Mouse (Mus musculus): ENCODE measurements around the gene Evi5. TPM values are rescaled to one million over a fixed set of nuclear protein-coding genes. Genes with fewer than 3 reads are reported as not detected.

Evi5 gene
- polyA plus RNA-seq, 1 experiment from 2014 or later: 19.8 TPM

GRCm38 (mm10) chr5:107801234-107801633 is 73.7 kb downstream of the Evi5 start:
- no peak overlapping the region for H3K27ac ChIP-seq
- H3K79me2 ChIP-seq (ENCODE audit: inconsistent target): no peaks in the 10 kb centered on the region
- no peaks in the 10 kb centered on the region; the same call in 1 of the 2 replicates for H3K36me3 ChIP-seq (ENCODE audit: inconsistent target)
- H3K4me3 ChIP-seq (ENCODE audit: inconsistent target): no peak overlapping the region
- 91% methylated on average over 2 of the region's 2 CpGs for WGBS (ENCODE audit: missing documents)

GRCm38 (mm10) chr5:107798290-107798689 is 76.6 kb downstream of the Evi5 start:
- H3K36me3 ChIP-seq (ENCODE audit: inconsistent target): peaks cover 5% of the 10 kb centered on the region
- no peak overlapping the region for H3K4me3 ChIP-seq (ENCODE audit: inconsistent target)
- no peaks in the 10 kb centered on the region for H3K79me2 ChIP-seq (ENCODE audit: inconsistent target)
- WGBS (ENCODE audit: missing documents): 91% methylated on average over 6 of the region's 6 CpGs
- H3K27ac ChIP-seq: no peak overlapping the region

- Histone ChIP-seq H3K36me3 (ENCODE audit: inconsistent target) (peaks cover 5% of the 10 kb centered on the region), H3K79me2 (ENCODE audit: inconsistent target) (no peaks in the 10 kb centered on the region), H3K4me3 (ENCODE audit: inconsistent target) (no peak overlapping the region), H3K27ac (no peak overlapping the region)
- WGBS (ENCODE audit: missing documents): 59% methylated on average over 2 of the region's 2 CpGs
Measured at GRCm38 (mm10) chr5:107793927-107794326, 81.0 kb downstream of the Evi5 start.

GRCm38 (mm10) chr5:107793258-107793657 is 81.6 kb downstream of the Evi5 start:
- Histone ChIP-seq H3K36me3 (ENCODE audit: inconsistent target) (peaks cover 5% of the 10 kb centered on the region), H3K4me3 (ENCODE audit: inconsistent target) (no peak overlapping the region), H3K79me2 (ENCODE audit: inconsistent target) (no peaks in the 10 kb centered on the region), H3K27ac (no peak overlapping the region)
- WGBS (ENCODE audit: missing documents): 83% methylated on average over 3 of the region's 3 CpGs

- Histone ChIP-seq H3K4me3 (ENCODE audit: inconsistent target) (no peak overlapping the region), H3K79me2 (ENCODE audit: inconsistent target) (no peaks in the 10 kb centered on the region), H3K27ac (no peak overlapping the region), H3K36me3 (ENCODE audit: inconsistent target) (peaks cover 5% of the 10 kb centered on the region)
- 93% methylated on average over 3 of the region's 3 CpGs for WGBS (ENCODE audit: missing documents)
Measured at GRCm38 (mm10) chr5:107792516-107792915, 82.4 kb downstream of the Evi5 start.

- Histone ChIP-seq H3K4me3 (ENCODE audit: inconsistent target) (no peak overlapping the region), H3K79me2 (ENCODE audit: inconsistent target) (no peaks in the 10 kb centered on the region), H3K36me3 (ENCODE audit: inconsistent target) (peaks cover 5% of the 10 kb centered on the region), H3K27ac (no peak overlapping the region)
- WGBS (ENCODE audit: missing documents): 100% methylated on average over 2 of the region's 2 CpGs
Measured at GRCm38 (mm10) chr5:107791966-107792365, 82.9 kb downstream of the Evi5 start.

GRCm38 (mm10) chr5:107789492-107789891 is 85.4 kb downstream of the Evi5 start:
- H3K79me2 ChIP-seq (ENCODE audit: inconsistent target): no peaks in the 10 kb centered on the region

GRCm38 (mm10) chr5:107787682-107788443 is 87.0 kb downstream of the Evi5 start:
- peaks cover 19% of the 10 kb centered on the region for H3K36me3 ChIP-seq (ENCODE audit: inconsistent target)
- H3K79me2 ChIP-seq (ENCODE audit: inconsistent target): no peaks in the 10 kb centered on the region
- H3K27ac ChIP-seq: no peak overlapping the region
- H3K4me3 ChIP-seq (ENCODE audit: inconsistent target): no peak overlapping the region
- 56% methylated on average over 5 of the region's 7 CpGs for WGBS (ENCODE audit: missing documents)

More at GRCm38 (mm10) chr5:107789492-107789891, 85.4 kb downstream of the Evi5 start:
- Histone ChIP-seq H3K4me3 (ENCODE audit: inconsistent target) (no peak overlapping the region), H3K36me3 (ENCODE audit: inconsistent target) (peaks cover 19% of the 10 kb centered on the region), H3K27ac (no peak overlapping the region)
- WGBS (ENCODE audit: missing documents): 51% methylated on average over 5 of the region's 5 CpGs

- peaks cover 19% of the 10 kb centered on the region for H3K36me3 ChIP-seq (ENCODE audit: inconsistent target)
- H3K4me3 ChIP-seq (ENCODE audit: inconsistent target): no peak overlapping the region
- WGBS (ENCODE audit: missing documents): 64% methylated on average over 1 of the region's 1 CpGs
- H3K27ac ChIP-seq: no peak overlapping the region
- no peaks in the 10 kb centered on the region for H3K79me2 ChIP-seq (ENCODE audit: inconsistent target)
Measured at GRCm38 (mm10) chr5:107782360-107782759, 92.5 kb downstream of the Evi5 start.

- no peaks in the 10 kb centered on the region for H3K36me3 ChIP-seq (ENCODE audit: inconsistent target)
- H3K27ac ChIP-seq: no peak overlapping the region
- 100% methylated on average over 3 of the region's 3 CpGs for WGBS (ENCODE audit: missing documents)
- no peak overlapping the region for H3K4me3 ChIP-seq (ENCODE audit: inconsistent target)
- no peaks in the 10 kb centered on the region for H3K79me2 ChIP-seq (ENCODE audit: inconsistent target)
Measured at GRCm38 (mm10) chr5:107778763-107779162, 96.1 kb downstream of the Evi5 start.

GRCm38 (mm10) chr5:107777545-107777830 is 97.4 kb downstream of the Evi5 start:
- H3K4me3 ChIP-seq (ENCODE audit: inconsistent target): no peak overlapping the region
- 50% methylated on average over 1 of the region's 1 CpGs for WGBS (ENCODE audit: missing documents)
- no peak overlapping the region for H3K27ac ChIP-seq
- no peaks in the 10 kb centered on the region for H3K36me3 ChIP-seq (ENCODE audit: inconsistent target)
- no peaks in the 10 kb centered on the region for H3K79me2 ChIP-seq (ENCODE audit: inconsistent target)

GRCm38 (mm10) chr5:107776777-107777544 is 97.9 kb downstream of the Evi5 start:
- Histone ChIP-seq H3K79me2 (ENCODE audit: inconsistent target) (no peaks in the 10 kb centered on the region), H3K4me3 (ENCODE audit: inconsistent target) (no peak overlapping the region), H3K36me3 (ENCODE audit: inconsistent target) (no peaks in the 10 kb centered on the region), H3K27ac (no peak overlapping the region)
- WGBS (ENCODE audit: missing documents): 77% methylated on average over 4 of the region's 4 CpGs

- WGBS (ENCODE audit: missing documents): 83% methylated on average over 1 of the region's 1 CpGs
- Histone ChIP-seq H3K27ac (no peak overlapping the region), H3K36me3 (ENCODE audit: inconsistent target) (no peaks in the 10 kb centered on the region), H3K4me3 (ENCODE audit: inconsistent target) (no peak overlapping the region), H3K79me2 (ENCODE audit: inconsistent target) (no peaks in the 10 kb centered on the region)
Measured at GRCm38 (mm10) chr5:107775875-107776274, 99.0 kb downstream of the Evi5 start.

- Histone ChIP-seq H3K27ac (no peak overlapping the region), H3K4me3 (ENCODE audit: inconsistent target) (no peak overlapping the region), H3K79me2 (ENCODE audit: inconsistent target) (no peaks in the 10 kb centered on the region), H3K36me3 (ENCODE audit: inconsistent target) (no peaks in the 10 kb centered on the region)
- WGBS (ENCODE audit: missing documents): 72% methylated on average over 5 of the region's 5 CpGs
Measured at GRCm38 (mm10) chr5:107772049-107772448, 102.9 kb downstream of the Evi5 start.

GRCm38 (mm10) chr5:107768224-107768623 is 106.7 kb downstream of the Evi5 start:
- no peak overlapping the region for H3K4me3 ChIP-seq (ENCODE audit: inconsistent target)
- H3K36me3 ChIP-seq (ENCODE audit: inconsistent target): no peaks in the 10 kb centered on the region
- 88% methylated on average over 1 of the region's 1 CpGs for WGBS (ENCODE audit: missing documents)
- H3K27ac ChIP-seq: no peak overlapping the region
- H3K79me2 ChIP-seq (ENCODE audit: inconsistent target): no peaks in the 10 kb centered on the region
